Mouse (Mus musculus) E14TG2a.4 (cell line): ENCODE results near the gene Igdcc3.

Experiments
- CTCF ChIP-seq: conservative IDR thresholded peaks from 2 replicates; pipeline ENCODE4 v1.5.1; 2014; ENCODE audit warnings: low read length
- NANOG ChIP-seq: IDR thresholded peaks from 2 replicates; pipeline ENCODE4 v1.6.1; 2014; ENCODE audit warnings: borderline replicate concordance, low read length, mixed read lengths

- no peak for TF ChIP-seq NANOG
- TF ChIP-seq CTCF = no peak
Measured at GRCm38 (mm10) chr9:65123552-65124168, 17.3 kb upstream of the Igdcc3 start.
